Mouse (Mus musculus) lung, adult 2 months (tissue): ENCODE measurements at regions not wholly inside any gene's neighbourhood (a gene's known extent, or its start where the extent isn't known, plus 50 kb on each side); places are given as distances from the start of the nearest gene placed in this dataset.

Source experiments
- DNase-seq: peaks from one replicate; pipeline ENCODE4 v3.0.0; 2022
- H3K4me1 ChIP-seq: fragments of 200-500 bp; 2 replicates; pipeline ENCODE4 v1.6.1; 2011; ENCODE audit warnings: low read length; ENCODE audit not compliant: control insufficient read depth, insufficient read depth
- H3K4me3 ChIP-seq: fragments of 200-500 bp; replicated peaks from 2 replicates; pipeline ENCODE3; 2011; ENCODE audit warnings: low read depth, mild to moderate bottlenecking, control low read depth, low read length; ENCODE audit errors: extremely low read depth
- CTCF ChIP-seq: fragments of 200-500 bp; IDR thresholded peaks from 2 replicates; pipeline ENCODE4 v1.5.1; 2011; ENCODE audit warnings: mild to moderate bottlenecking, low read length, control low read depth; ENCODE audit not compliant: insufficient read depth
- POLR2A ChIP-seq: fragments of 200-500 bp; IDR thresholded peaks from 2 replicates; pipeline ENCODE4 v1.6.1; 2011; ENCODE audit warnings: low read depth, mild to moderate bottlenecking, control low read depth, low read length, borderline replicate concordance; ENCODE audit errors: extremely low read depth
- WGBS: fragments of 180-500 bp; shearing (Covaris S2); methylation state at CpG from one replicate; pipeline ENCODE4 v1.1.7; 2018; 5-methylcytosine and 5-hydroxymethylcytosine counted together

- peaks cover 3% of the 10 kb centered on the region; the same call in 1 of the 2 replicates for H3K4me1 ChIP-seq
- peak; percentile 85 for TF ChIP-seq CTCF
- TF ChIP-seq POLR2A, result no peak
- DNase-seq, result peak; percentile 68
- 10% methylated on average over 7 of the region's 7 CpGs for WGBS
- H3K4me3 ChIP-seq, result no peak overlapping the region
Observed at GRCm38 (mm10) chr12:117403513-117404156, 112.6 kb upstream of the Rapgef5 start.

- DNase-seq, result no peak
- Histone ChIP-seq H3K4me3 (no peak overlapping the region), H3K4me1 (peaks cover 3% of the 10 kb centered on the region; the same call in 1 of the 2 replicates)
- WGBS, result 36% methylated on average over 5 of the region's 5 CpGs
- TF ChIP-seq CTCF, result no peak
- no peak for TF ChIP-seq POLR2A
Observed at GRCm38 (mm10) chr12:117404157-117404752, 112.0 kb upstream of the Rapgef5 start.

GRCm38 (mm10) chr12:117406832-117407231 is 109.4 kb upstream of the Rapgef5 start:
- DNase-seq, result no peak
- Histone ChIP-seq H3K4me1 (peaks cover 11% of the 10 kb centered on the region), H3K4me3 (no peak overlapping the region)
- no peak for TF ChIP-seq POLR2A
- TF ChIP-seq CTCF, result no peak
- 76% methylated on average over 9 of the region's 9 CpGs for WGBS

- no peak for DNase-seq
- no peak for TF ChIP-seq POLR2A
- no peak for TF ChIP-seq CTCF
- Histone ChIP-seq H3K4me1 (peaks cover 8% of the 10 kb centered on the region), H3K4me3 (no peak overlapping the region)
- WGBS, result 10% methylated on average over 1 of the region's 1 CpGs
Observed at GRCm38 (mm10) chr12:117410604-117411003, 105.7 kb upstream of the Rapgef5 start.

GRCm38 (mm10) chr12:117412257-117412656 is 104.0 kb upstream of the Rapgef5 start:
- WGBS, result 38% methylated on average over 6 of the region's 6 CpGs
- TF ChIP-seq POLR2A, result no peak
- no peak for TF ChIP-seq CTCF

GRCm38 (mm10) chr12:117412779-117413505 is 103.3 kb upstream of the Rapgef5 start:
- no peak for TF ChIP-seq POLR2A
- no peak for TF ChIP-seq CTCF
- Histone ChIP-seq H3K4me3 (no peak overlapping the region), H3K4me1 (peaks cover 8% of the 10 kb centered on the region)
- no peak for DNase-seq
- 78% methylated on average over 2 of the region's 2 CpGs for WGBS

More at GRCm38 (mm10) chr12:117412257-117412656, 104.0 kb upstream of the Rapgef5 start:
- DNase-seq, result peak; percentile 19
- Histone ChIP-seq H3K4me1 (peaks cover 8% of the 10 kb centered on the region), H3K4me3 (no peak overlapping the region)

- peaks cover 8% of the 10 kb centered on the region for H3K4me1 ChIP-seq
- no peak for DNase-seq
- H3K4me3 ChIP-seq, result no peak overlapping the region
- TF ChIP-seq CTCF, result no peak
- TF ChIP-seq POLR2A, result no peak
- 79% methylated on average over 2 of the region's 2 CpGs for WGBS
Observed at GRCm38 (mm10) chr12:117414020-117414419, 102.3 kb upstream of the Rapgef5 start.

- TF ChIP-seq POLR2A (no peak), CTCF (no peak)
- no peak overlapping the region for H3K4me3 ChIP-seq
- no peak for DNase-seq
- 54% methylated on average over 2 of the region's 2 CpGs for WGBS
- peaks cover 8% of the 10 kb centered on the region for H3K4me1 ChIP-seq
Observed at GRCm38 (mm10) chr12:117415146-117415545, 101.1 kb upstream of the Rapgef5 start.

- Histone ChIP-seq H3K4me3 (no peak overlapping the region), H3K4me1 (no peaks in the 10 kb centered on the region; the same call in 1 of the 2 replicates)
- WGBS, result 69% methylated on average over 4 of the region's 4 CpGs
- TF ChIP-seq POLR2A (no peak), CTCF (no peak)
- no peak for DNase-seq
Observed at GRCm38 (mm10) chr12:117417991-117418390, 98.3 kb upstream of the Rapgef5 start.
